Mouse (Mus musculus): ENCODE results near the gene Abca13. TPM values are rescaled to one million over a fixed set of nuclear protein-coding genes. Genes with fewer than 3 reads are reported as not detected.

The Abca13 gene
- polyA plus RNA-seq (2012; rRNA removed), result not detected in 2 replicates

GRCm38 (mm10) chr11:9191555-9192131, at the start of gene Abca13:
TSS of gene Abca13 (plus strand) at chr11:9191942.

Other genes starting within 250 kb of the Abca13 start
- 0.01 and 0.08 TPM in 2 replicates for gene Pkd1l1, start 218.7 kb upstream of the Abca13 start, polyA plus RNA-seq (2012; rRNA removed)
- gene Hus1, start 180.8 kb upstream of the Abca13 start, polyA plus RNA-seq (2012; rRNA removed), result 1.4 and 1.8 TPM in 2 replicates
- 1.0 and 1.2 TPM in 2 replicates for gene Gm11992, start 143.3 kb upstream of the Abca13 start, polyA plus RNA-seq (2012; rRNA removed)
- 0.08 TPM in 1 of 2 replicates, not detected in the other for gene Sun3, start 143.0 kb upstream of the Abca13 start, polyA plus RNA-seq (2012; rRNA removed)
- 26.6 and 32.0 TPM in 2 replicates for gene Upp1, start 73.8 kb upstream of the Abca13 start, polyA plus RNA-seq (2012; rRNA removed)